Mouse (Mus musculus) ES-Bruce4 (cell line): ENCODE measurements around the gene Ctdnep1.

Experiments used
- CTCF ChIP-seq: IDR thresholded peaks from one replicate; pipeline ENCODE4 v1.8.1; 2011; ENCODE audit warnings: low read depth, low read length
- EP300 ChIP-seq: IDR thresholded peaks from 2 replicates; pipeline ENCODE4 v1.6.1; 2011; ENCODE audit warnings: low read depth, low read length; ENCODE audit not compliant: insufficient read depth
- POLR2A ChIP-seq: IDR thresholded peaks from one replicate; pipeline ENCODE4 v1.8.1; 2011; ENCODE audit warnings: low read length; ENCODE audit not compliant: insufficient read depth

DNA sequence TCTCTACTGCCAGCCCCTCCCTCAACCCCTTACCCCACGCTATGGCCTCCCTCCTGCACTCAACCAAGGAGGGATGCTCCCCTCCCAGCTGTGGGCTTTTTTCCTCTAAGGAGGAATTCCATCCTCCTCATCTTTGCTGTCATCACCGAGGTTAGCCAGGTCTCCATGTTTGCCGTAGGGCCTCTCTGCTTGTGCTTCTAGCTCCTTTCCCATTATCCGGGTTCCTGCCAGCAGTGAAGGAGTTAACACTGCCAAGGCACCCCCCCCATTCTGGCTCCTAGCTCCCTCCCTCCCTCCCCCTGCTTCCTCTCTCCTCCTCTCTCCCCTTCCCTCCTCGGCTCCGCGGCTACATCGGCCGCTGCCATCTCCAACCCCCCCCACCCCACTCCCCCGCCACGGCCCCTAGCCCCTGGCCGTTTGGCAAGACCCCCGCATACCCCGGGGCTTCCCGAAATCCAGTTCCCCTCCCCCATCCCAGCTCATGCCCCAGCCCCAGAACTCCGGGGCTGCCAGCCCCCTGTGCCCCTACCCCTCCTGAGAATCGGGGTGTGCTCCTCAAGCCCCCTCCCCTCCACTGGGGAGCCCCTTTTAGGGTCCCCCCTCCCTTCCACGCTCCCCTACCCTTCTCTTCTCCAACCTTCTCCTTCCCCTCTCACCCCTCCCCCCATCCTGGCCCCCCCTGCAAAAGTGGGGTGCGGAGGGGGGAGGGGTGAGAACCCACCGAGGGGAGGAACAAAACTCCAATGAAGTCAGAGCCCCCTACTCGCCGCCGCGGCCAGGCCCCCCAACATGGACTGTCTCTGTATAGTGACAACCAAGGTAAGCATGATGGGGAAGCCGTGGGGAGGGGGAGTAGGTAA lies 37.4 kb downstream of the Ctdnep1 start:
- no peak for TF ChIP-seq EP300
- TF ChIP-seq POLR2A, result no peak
- no peak for TF ChIP-seq CTCF
